Mouse (Mus musculus) lung, postnatal 14 days (tissue): ENCODE data around the gene Igsf8.

Source experiments
- DNase-seq: peaks from one replicate; pipeline ENCODE4 v3.0.0; 2021

Gene Igsf8

DNA sequence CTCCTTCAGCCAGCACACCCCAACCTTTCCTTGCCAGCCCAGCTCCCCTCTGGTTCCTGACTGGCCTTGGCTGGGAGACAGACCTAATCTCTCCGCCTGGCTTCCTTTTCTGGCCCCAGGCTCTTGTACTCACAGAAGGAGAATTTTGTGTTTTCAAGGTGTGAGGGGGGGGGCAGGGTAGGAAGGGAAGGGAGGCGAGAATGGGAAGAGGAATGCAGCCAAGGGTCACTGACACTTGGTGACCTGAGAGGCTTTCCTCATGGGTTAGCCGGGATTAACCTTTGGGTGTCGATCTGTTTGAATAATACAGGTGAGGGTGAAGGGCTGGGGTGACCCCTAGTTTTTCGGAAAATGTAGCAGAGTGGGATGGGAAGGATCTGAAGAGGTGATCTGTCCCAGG, 12.7 kb downstream of the Igsf8 start:
- DNase-seq, result no peak

GRCm38 (mm10) chr1:172274547-172274946, 13.1 kb downstream of the Igsf8 start:
- DNase-seq, result no peak

DNA sequence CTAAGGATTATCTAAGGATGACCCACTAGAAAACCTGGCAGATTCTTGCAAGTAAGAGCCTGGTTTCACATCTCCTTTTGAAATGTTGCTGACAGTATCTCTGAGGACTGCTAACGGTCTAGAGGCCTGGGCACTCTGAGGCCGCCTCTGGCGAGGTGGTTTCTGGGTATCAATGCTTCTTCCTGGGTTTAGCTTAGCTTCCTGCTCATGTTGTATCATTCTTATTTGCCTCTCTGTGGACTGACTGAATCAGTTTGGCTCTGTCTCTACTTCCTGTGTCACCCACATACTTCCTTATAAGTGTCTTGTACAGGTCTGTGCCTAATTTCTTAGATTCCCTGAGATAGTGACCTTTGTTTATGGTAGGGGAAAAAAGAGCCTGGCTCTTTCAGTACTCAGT, 15.7 kb downstream of the Igsf8 start:
- DNase-seq, result no peak

GRCm38 (mm10) chr1:172278328-172278727, 16.9 kb downstream of the Igsf8 start:
- no peak for DNase-seq

GRCm38 (mm10) chr1:172279768-172280509, 18.5 kb downstream of the Igsf8 start:
- no peak for DNase-seq

DNA sequence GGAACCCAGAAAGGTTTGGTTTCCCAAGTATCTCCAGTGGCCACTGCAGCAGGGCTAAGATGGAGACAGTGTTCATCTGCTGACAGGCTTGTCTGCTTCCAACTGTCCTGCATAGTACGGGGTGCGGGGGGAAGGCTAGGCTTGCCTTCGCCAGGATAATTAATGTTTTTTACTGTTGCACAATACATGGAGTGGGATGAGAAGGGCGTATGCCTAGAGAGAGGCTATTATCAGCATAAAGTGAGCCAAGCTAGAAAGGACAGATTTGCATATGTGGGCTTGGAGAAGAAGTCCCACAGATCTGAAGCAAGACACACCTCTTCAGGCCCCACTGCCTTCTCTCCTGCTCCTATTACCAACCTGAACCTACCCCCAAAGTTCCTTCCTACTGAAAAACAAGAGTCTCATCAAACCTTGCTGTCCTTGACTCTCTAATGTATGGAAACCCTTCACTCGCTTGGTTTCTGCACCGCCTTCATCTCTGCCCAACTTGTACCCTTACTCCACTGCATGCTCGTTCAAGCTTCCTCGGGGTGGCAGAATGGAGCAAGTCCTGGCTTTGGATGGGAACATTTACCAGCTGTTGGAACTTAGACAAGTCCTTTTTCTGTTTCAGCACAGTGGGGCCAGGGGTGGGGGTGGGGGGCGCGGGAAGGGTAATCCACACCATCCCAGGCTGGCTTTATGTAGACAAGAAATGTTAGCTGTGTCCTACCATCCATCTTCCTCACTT, 20.2 kb downstream of the Igsf8 start:
- DNase-seq, result no peak

DNA sequence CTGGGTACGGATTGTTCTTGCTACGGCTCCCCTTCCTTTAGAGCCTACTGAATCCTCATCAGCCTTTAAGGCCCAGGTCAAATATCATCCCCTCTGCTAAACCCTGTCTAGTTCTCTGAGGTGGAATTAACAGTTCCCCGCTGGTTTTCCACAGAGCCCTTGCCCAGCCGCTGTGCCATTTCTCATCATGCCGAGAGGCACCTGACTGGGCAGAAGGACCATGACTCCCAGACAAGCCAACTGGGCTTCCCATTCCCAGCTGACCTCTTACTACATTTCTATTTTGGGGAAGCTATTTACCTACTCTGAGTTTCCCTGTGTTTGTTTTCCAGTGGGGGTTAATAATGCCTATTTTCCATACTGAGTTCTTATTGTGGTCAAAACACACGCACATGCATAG, 21.6 kb downstream of the Igsf8 start:
- no peak for DNase-seq

DNA sequence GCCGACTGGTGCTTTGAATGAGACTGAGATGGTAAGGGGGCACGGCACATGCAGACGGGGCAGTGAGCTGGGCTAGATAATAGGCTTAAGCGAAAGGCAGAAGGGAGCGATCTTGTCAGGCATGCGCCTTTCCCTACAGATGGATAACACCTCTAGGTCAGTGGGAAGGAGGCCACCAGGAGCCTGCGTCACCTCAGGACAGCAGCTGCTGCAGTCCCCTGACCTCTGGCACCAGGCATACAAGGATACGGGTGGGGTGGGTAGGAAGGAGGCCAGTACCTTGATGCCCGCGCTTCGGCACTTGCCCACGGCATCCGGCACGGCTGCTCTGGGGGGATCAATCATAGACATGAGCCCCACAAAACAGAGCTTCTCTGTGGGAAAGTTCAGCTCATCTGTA, 22.8 kb downstream of the Igsf8 start:
- DNase-seq, result no peak

DNA sequence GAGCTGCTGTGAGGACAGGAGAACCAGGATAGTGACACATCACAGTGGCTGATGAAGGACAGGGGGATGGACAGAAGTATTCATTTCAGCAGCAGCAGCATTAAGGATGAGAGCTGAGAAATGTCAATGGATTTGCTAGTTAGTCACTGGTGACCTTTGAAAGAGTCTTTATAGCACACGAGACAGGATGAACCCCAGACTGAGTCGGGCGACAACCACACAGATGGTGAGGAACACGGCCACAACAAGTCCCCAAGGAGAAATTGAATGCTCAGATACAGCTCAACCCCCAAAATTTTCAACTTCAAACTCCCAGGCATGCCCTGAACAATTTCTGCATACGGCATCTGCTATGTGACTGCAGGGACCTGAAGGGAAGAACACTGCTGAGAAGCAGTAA, 25.3 kb downstream of the Igsf8 start:
- DNase-seq, result no peak

GRCm38 (mm10) chr1:172288900-172289616, 27.6 kb downstream of the Igsf8 start:
- no peak for DNase-seq

DNA sequence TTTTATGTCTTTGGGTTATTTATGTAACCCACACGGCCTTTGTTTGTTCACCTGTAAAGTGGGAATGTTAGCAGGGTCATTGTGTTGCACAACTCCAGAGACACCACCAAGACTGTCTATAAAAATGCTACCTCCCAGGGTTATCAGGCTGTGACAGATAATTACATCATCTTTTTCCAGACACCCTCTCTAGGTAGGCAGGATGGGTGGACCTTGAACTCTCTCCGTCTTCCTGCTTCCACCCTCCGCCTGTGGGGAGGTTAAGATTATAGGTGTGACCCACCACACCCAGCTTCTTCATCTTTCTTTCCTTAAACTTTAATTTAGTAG, 28.1 kb downstream of the Igsf8 start:
- DNase-seq, result no peak

DNA sequence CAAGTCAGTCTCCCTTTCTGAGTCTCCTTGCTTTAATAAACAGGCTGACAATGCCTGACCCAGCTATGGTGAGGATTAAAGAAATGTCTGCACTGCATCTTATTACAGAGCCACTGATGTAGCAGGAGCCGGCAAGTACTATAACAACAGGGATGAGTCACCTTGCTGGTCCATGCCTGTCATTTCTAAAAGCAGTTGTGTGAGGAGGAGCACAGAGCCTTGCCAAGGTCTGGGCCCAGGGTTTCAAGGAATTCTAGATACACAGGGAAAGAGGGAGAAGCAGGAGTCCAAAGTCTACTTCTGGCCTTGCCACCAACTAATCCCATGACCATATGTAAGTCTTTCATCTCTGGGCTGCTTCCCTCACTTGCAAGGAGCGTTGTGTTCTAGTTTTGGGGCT, 31.4 kb downstream of the Igsf8 start:
- no peak for DNase-seq

GRCm38 (mm10) chr1:172293449-172293848, 32.0 kb downstream of the Igsf8 start:
- DNase-seq, result no peak

GRCm38 (mm10) chr1:172295751-172296197, 34.3 kb downstream of the Igsf8 start:
- no peak for DNase-seq

- peak; percentile 36 for DNase-seq
Observed at GRCm38 (mm10) chr1:172296816-172297510, 35.5 kb downstream of the Igsf8 start.

DNA sequence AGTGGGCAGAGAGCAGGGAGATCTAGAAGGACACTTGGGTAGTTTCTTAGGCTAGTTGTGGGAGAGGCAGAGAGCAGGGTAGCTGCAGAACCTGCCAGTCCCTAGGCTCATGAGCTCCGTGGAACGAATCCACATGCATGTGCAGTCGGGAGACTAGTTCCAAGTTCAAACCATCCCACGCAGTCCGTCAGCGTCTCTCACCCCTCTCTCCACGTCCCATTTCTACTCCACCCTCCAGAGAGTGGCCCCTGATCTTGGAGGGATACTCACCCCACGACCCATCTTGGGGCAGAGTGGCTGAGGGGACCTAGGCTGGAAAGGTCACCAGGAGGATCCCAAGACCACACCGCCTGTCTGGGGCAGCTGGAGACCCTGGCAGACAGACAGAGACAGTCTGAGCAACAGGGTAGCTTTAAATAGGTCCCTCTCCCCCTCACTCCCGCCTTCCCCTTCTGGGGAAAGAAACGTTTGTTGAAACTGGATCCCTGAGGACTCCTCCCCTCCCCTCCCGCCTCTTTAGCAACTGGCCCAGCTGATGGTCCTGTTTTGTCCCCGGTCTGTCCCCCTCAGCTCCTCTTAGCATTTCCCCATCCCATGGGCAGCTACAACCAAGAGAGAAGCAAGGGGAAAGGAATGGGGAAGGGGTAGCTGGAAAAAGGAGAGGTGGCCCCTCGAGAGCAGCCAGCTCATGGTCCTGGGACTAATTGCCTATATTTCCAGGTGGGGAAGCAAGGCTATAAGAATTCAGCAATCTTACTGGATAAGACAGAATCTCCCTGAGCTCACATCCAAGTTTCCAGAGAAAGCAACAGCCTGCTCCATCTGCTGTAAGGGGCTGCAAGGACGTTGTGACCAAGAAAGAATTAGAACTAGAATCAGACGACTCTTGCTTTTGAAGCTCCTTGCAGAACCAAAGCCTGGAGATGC, 36.4 kb downstream of the Igsf8 start, which contains the start of gene Atp1a2:
Gene Atp1a2 (minus strand): TSS at position 454 of the 927 bp plus-strand sequence.
- DNase-seq, result peak; percentile 51

DNA sequence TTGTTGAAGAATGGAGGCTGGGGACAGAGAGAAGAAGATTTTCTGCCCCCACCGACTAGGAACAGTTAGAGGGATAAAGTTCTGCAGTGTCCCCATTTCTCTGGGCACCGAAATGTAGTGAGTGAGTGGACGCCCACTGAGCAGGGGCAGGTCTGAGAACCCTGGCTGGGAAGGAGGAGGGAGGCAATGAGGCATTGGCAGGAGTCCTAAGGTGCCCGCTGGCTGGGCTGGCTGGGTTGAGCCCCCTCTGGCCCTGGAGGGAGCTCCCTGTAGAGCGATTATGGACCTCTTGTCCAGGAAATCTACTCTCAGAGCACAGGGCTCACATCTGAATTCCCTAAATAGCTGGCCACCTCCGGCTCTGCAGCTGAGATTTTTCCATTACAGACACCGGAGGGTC, 38.1 kb downstream of the Igsf8 start:
- no peak for DNase-seq

DNA sequence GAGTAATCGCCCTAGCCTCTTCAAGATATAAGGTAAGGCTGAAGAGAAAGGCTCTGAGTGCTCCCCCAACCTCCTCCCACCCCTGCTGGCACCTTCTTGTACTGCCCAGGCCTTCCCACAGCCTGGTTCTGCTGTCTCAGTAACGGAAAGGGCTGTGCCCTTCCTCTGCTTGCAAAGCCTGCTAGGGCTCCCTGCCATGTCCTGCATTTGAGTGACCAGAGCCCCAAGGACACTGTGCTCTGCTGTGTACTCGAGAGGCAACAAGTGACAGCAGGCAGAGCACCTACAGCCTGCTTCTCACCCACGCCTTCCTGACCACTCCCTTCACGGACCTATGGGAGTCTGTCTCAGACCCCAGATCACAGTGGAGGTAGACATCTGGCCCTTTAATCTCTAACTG, 38.8 kb downstream of the Igsf8 start:
- DNase-seq, result peak; percentile 24

GRCm38 (mm10) chr1:172301180-172301579, 39.7 kb downstream of the Igsf8 start:
- DNase-seq, result no peak

GRCm38 (mm10) chr1:172302311-172302710, 40.9 kb downstream of the Igsf8 start:
- DNase-seq, result no peak

DNA sequence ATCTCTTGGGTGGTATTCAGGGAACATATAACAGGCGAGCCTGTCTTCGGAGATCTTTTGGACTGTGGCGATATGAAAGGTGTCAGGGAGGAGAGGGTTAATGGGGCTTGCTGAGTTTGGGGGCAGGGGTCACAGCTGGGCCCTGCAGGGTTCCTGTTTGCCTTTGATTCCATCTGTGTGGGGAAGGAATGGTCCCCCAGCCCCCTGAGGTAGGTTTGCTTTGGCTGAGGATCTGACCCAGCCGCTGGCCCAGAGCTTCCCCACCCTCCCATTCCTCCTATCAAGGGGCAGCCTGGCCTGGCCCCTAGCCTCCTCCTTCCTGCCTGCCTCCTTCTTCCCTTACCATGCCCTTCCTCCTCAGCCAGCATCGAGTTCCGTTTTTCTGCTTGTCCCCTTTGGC, 41.4 kb downstream of the Igsf8 start:
- no peak for DNase-seq

DNA sequence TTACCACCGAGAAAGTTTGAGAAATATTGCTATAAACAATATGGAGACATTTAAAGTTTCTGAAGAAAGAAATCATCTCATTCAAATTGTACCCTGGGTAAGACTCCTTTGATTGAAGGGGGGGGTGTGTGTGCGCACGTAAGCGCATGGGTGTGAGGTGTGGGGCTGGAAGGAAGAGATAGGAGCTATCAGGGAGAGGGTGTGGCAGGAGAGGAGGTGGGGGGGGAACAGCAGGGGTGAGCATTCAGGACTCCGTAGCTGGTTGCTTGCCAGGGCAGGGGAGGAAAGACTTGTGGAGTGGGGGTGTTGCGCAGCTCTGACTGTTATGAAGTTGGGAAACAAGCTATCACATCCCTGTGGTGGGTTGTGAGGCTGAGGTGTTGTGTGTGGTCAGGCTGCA, 43.0 kb downstream of the Igsf8 start:
- DNase-seq, result no peak
